Mouse (Mus musculus): ENCODE results near the gene Aldh3b3. TPM values are rescaled to one million over a fixed set of nuclear protein-coding genes. Genes with fewer than 3 reads are reported as not detected.

Aldh3b3 gene
- polyA plus RNA-seq (2014; fragmentation: Illumina TruSeq; extraction: RNeasy Lipid Tissue Mini Kit (QIAGEN cat#74804); ENCODE audit: low read depth, low replicate concordance) = not detected

DNA sequence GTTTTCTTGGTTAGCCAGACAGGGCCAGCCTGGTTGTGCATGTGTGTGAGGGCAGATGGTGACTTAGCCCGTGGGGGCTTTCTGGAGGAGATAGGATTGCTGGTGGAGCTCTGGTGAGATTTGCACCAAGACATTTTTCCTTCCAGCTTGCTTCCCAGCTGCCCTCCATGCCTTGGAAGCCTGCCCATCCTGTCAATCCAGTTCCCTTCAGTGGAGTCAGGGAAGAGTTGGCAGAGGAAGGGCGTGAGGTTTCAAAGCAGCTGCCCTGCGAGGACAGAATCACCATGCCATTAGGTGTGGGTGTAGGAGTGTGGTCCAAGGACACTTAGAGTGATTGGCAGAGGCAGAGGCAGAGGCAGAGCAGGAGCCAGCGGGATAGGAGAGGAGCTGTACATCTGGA, at the start of gene Aldh3b3:
TSS of gene Aldh3b3 (plus strand) at position 176 of the 400 bp plus-strand sequence.

DNA sequence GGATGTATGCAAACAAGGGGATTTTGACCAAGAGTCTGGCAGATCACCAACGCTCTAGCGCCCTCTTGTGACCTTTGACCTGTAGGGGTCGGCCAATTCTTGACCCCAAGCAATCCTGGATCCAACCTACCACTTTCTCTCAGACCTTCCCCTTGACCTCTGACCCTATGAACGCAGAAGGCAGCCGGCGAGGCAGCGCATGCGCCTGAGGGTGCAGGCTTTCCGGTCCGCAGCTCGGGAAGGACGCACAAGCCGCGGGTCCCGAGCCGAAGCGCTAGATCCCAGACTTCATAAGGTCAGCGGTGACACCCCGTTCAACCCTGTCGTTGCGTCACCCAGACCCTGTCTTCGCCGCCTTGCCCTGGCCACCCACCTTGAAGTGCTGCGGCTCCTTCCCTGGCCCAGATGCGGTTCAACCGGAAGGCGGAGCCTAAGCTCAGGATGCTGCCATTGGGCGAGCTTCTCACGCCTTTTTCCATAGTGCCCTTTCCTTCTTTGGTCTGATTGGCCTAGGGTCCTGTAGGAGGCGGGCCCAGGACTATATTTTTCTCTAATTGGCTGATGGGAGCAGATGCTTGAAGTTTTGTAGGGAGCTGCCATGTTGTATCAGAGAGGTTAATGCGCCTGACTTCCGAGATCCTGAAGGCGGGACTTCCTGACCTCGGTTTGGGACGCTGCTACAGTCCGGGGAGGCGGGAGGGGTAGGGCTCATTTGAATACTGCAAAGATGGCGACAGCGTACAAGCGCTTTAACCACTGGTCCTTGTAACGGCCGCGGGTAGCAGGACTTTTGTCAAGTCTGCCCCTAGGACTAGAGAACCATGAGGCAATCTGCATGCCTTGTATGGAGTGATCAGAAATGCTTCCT, 45.9 kb upstream of the Aldh3b3 start, which contains the start of gene Ndufs8:
TSS of gene Ndufs8 (minus strand) at position 438 of the 868 bp plus-strand sequence.

DNA sequence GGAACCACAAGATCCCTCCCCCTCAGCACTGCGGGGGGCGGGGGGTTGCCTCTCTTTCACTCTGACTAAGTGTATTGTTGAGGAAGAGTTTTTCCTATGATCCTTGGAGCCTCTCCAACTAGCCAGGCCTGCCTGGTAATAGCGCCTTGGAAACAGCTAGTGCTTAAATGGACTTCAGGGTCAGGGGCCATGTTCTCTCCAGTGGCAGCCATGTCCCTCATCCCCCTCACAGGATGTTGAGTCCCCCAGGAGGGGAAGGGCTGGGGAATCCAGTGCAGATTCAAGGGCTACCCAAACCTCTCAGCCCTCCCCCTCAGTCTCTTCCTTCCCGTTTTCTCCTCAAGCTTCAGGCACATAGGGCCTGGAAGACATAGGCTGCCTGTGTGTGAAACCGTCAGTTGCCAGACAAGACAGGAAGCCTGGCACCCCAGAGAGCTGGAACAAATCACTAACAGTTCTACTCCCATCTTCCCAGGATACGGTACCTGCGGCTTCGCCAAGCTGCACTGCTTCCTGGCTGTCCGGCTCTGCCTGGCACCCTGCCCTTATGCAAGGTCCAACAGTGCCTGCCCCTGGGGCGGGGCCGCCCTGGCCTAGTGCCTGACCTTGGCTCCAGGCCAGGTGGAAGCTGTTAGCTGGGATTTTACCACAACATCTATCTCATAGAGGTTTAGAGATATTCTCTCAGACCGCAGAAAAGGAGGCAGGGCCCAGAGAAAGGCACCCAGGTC, 29.1 kb upstream of the Aldh3b3 start, which contains the start of gene Aldh3b1:
TSS of gene Aldh3b1 (minus strand) at position 598 of the 731 bp plus-strand sequence.

DNA sequence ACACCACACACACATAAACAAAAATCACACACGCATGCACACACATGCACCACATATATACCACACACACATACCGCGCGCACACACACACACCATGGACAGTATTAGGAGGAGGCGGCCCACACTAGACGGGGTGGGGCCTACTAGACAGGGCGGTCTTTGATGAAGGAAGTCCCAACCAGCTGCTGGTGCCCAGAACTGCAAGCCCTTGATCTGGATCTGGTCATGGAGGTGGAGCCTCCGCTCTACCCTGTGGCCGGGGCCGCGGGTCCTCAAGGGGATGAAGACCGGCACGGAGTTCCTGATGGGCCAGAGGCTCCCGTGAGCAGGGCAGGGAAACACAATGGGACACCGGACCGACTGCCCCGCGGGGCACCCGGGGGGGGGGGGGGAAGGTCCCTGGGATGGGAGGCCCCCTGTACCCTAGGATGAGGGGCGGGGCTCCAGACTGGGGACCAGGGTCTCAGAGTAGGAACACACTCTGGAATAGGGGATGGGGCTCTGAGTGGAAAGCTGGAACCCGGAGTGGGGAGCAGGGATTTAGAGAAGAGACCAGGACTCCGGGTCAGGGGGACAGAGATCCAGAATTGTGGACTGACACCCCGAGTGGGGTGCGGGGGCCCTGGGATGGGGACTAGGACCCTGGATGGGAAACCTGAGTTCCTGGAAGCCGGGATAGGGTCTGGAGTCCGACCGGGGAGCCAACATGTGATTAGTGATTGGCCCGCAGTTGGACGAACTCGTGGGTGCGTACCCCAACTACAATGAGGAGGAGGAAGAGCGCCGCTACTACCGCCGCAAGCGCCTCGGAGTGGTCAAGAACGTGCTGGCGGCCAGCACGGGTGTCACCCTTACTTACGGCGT, 23.2 kb upstream of the Aldh3b3 start, which contains the start of gene Unc93b1:
TSS of gene Unc93b1 (plus strand) at position 155 of the 864 bp plus-strand sequence.

DNA sequence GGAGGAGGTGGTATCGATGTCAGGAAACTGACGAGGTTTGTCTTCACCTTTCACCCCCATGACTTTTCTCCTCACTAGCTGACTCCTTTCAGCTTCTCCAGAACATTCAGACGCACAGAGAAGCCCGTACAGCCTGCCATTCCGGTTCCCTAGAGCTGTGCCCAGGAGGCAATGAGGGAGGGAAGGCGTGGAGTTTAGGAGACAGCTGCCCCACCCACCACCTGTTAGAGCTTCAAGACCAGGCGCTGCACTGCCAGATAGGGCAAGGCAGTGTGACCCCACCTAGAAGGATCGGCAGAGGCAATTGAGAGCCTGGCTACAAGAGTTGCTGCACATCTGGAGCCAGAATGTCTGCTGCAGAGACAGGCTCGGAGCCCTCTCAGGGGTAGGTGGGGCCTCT, 13.8 kb downstream of the Aldh3b3 start, which contains the start of gene Aldh3b2:
TSS of gene Aldh3b2 (plus strand) at position 100 of the 400 bp plus-strand sequence.

DNA sequence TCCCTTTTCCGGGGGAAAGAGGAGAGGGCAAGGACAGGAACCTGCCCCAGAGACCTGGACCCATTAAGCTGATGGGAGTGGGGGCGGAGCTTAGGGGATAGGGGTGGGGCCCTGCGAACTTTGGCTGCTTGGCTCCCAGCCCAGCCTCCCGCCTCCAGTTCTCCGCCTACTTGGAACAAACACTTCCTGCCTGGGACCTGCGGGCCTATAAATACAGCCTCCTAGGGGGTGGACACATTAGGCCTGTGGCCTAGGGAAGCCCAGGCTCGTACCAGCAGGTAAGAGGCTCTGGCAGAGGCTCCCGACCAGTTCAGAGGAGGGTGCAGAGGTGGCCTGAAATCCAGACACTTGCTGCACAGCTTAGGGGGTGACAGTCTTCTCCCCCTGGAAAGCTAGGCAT, 27.9 kb downstream of the Aldh3b3 start, which contains the start of gene Acy3:
TSS of gene Acy3 (plus strand) at position 237 of the 400 bp plus-strand sequence.

DNA sequence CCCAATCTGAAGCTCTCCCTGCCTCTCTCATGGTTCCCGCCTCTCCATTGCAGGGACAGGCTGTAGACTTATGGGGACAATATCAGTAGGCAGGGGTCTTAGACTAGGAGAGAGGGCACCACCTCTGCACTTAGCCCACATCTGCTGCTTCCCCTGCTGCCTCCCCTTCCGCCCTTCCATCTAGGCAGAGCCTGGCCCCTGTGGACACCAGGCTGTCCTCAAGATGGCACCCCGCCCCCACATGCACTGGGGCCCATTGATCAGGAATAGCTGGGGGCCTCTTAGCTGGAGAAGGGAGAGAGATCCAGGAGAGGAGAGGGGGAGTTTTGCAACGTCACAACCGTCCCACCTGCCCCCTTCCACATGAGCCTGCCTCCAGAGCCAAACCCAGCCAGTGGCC, 34.0 kb downstream of the Aldh3b3 start, which contains the start of gene Tbx10:
TSS of gene Tbx10 (plus strand) at position 337 of the 400 bp plus-strand sequence.

DNA sequence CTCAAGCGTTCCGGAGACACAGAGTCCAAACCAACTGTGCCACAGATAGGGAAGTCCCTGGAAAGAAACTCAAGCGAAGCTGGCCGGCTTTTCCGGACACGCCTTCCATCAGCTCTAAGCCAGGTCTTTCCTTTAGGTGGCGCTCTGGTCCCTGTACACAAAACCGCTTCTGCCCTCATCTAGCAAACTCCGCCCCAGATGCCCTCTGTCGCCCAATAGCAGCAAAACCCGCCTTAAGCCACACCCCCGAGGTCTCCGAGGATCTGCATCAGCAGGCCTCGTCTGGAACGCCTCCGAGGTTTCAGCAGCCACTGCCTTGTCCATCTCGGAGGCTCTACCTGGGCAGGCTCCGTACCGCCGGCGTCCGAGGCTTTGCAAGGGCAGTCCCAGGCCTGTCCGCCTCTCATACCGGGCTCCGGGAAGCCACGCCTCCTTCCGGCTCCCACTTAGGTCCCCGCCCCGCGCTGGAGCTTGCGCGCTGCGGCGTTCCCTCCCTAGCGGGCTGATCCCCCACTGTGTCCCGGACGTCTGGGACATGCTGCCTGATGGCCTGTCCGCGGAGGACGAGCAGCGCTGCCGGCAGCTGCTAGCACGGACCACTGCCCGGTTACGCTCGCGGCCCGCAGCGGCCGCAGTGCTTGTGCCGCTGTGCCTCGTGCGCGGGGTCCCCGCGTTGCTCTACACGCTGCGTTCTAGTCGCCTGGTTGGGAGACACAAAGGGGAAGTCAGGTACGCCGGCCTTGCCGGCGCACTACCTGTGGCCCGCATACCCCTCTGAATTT, 41.9 kb downstream of the Aldh3b3 start, which contains the start of the genes Nudt8 and Gm49405:
TSS of gene Nudt8 (plus strand) at position 462 of the 782 bp plus-strand sequence.
TSS of gene Gm49405 (plus strand) at position 508 of the 782 bp plus-strand sequence.

DNA sequence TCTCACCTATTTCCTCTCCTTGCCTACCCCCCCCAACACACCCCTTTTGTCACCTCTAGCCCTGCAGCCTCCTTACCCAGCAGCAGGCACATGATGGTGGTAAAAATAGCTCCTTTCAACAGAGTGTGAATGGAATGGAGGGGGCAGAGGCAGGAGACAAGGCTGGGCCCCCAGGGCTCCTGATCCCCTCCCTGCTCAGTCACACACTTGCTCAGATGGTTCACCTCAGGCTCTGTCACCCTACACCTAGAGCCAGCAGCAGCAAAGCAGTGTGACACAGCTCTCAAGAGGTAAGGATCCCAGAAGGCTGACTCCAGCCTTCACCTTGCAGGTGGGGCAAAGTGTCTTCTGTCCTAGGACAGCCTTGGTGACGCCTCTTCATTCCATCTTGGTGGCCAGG, 44.7 kb downstream of the Aldh3b3 start, which contains the start of gene Doc2g:
TSS of gene Doc2g (plus strand) at position 202 of the 400 bp plus-strand sequence.

DNA sequence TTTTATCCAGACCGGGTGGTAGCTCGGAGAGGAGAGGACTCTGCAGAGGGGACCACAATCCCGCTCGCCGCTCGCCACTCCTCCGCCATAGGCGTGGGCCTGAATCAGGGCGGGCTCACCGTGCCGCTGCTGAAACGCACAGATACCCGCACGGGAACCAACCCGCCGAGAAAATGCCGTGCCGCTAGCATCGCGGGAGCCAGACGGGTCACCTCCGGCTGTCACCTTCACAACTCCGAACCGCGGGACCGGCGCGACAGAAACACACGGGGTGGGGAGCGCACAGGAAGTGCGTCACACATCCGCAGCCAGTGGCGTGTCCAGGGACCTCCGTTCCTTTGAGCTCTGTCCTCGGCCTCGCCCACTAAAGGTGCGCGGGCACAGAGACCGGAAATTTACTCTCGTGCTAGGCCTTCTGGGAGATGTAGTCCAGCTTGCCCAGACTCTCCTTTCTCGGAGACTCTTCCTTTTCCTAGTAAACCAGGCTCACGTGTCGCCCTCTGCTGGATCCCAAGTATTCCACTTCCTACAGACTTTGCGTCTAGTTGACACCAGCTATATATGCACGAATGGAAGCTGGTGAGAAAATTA, 54.1 kb downstream of the Aldh3b3 start, which contains the start of gene Ndufv1:
TSS of gene Ndufv1 (minus strand) at position 375 of the 591 bp plus-strand sequence.

Other genes with a start within 250 kb of the Aldh3b3 start
- gene Kmt5b, start 191.2 kb upstream of the Aldh3b3 start, polyA plus RNA-seq (2014; fragmentation: Illumina TruSeq; extraction: RNeasy Lipid Tissue Mini Kit (QIAGEN cat#74804); ENCODE audit: low read depth, low replicate concordance) = 203 TPM
- 119 TPM for gene Chka, start 106.9 kb upstream of the Aldh3b3 start, polyA plus RNA-seq (2014; fragmentation: Illumina TruSeq; extraction: RNeasy Lipid Tissue Mini Kit (QIAGEN cat#74804); ENCODE audit: low read depth, low replicate concordance)
- 2.0 TPM for gene Tcirg1, start 51.5 kb upstream of the Aldh3b3 start, polyA plus RNA-seq (2014; fragmentation: Illumina TruSeq; extraction: RNeasy Lipid Tissue Mini Kit (QIAGEN cat#74804); ENCODE audit: low read depth, low replicate concordance)
- 10.0 TPM for gene Ndufs8, start 45.9 kb upstream of the Aldh3b3 start, polyA plus RNA-seq (2014; fragmentation: Illumina TruSeq; extraction: RNeasy Lipid Tissue Mini Kit (QIAGEN cat#74804); ENCODE audit: low read depth, low replicate concordance)
- gene Aldh3b1, start 28.8 kb upstream of the Aldh3b3 start, polyA plus RNA-seq (2014; fragmentation: Illumina TruSeq; extraction: RNeasy Lipid Tissue Mini Kit (QIAGEN cat#74804); ENCODE audit: low read depth, low replicate concordance) = 9.5 TPM
- gene Unc93b1, start 23.5 kb upstream of the Aldh3b3 start, polyA plus RNA-seq (2014; fragmentation: Illumina TruSeq; extraction: RNeasy Lipid Tissue Mini Kit (QIAGEN cat#74804); ENCODE audit: low read depth, low replicate concordance) = 2.3 TPM
- gene Aldh3b2, start 13.7 kb downstream of the Aldh3b3 start, polyA plus RNA-seq (2014; fragmentation: Illumina TruSeq; extraction: RNeasy Lipid Tissue Mini Kit (QIAGEN cat#74804); ENCODE audit: low read depth, low replicate concordance) = 0.99 TPM
- 3.2 TPM for gene Acy3, start 27.9 kb downstream of the Aldh3b3 start, polyA plus RNA-seq (2014; fragmentation: Illumina TruSeq; extraction: RNeasy Lipid Tissue Mini Kit (QIAGEN cat#74804); ENCODE audit: low read depth, low replicate concordance)
- not detected for gene Tbx10, start 34.1 kb downstream of the Aldh3b3 start, polyA plus RNA-seq (2014; fragmentation: Illumina TruSeq; extraction: RNeasy Lipid Tissue Mini Kit (QIAGEN cat#74804); ENCODE audit: low read depth, low replicate concordance)
- gene Nudt8, start 41.9 kb downstream of the Aldh3b3 start, polyA plus RNA-seq (2014; fragmentation: Illumina TruSeq; extraction: RNeasy Lipid Tissue Mini Kit (QIAGEN cat#74804); ENCODE audit: low read depth, low replicate concordance) = not detected
- gene Gm49405, start 42.0 kb downstream of the Aldh3b3 start, polyA plus RNA-seq (2014; fragmentation: Illumina TruSeq; extraction: RNeasy Lipid Tissue Mini Kit (QIAGEN cat#74804); ENCODE audit: low read depth, low replicate concordance) = not detected
- gene Doc2g, start 44.7 kb downstream of the Aldh3b3 start, polyA plus RNA-seq (2014; fragmentation: Illumina TruSeq; extraction: RNeasy Lipid Tissue Mini Kit (QIAGEN cat#74804); ENCODE audit: low read depth, low replicate concordance) = not detected
- 6.6 TPM for gene Ndufv1, start 54.2 kb downstream of the Aldh3b3 start, polyA plus RNA-seq (2014; fragmentation: Illumina TruSeq; extraction: RNeasy Lipid Tissue Mini Kit (QIAGEN cat#74804); ENCODE audit: low read depth, low replicate concordance)
- 19.5 TPM for gene Gstp1, start 79.3 kb downstream of the Aldh3b3 start, polyA plus RNA-seq (2014; fragmentation: Illumina TruSeq; extraction: RNeasy Lipid Tissue Mini Kit (QIAGEN cat#74804); ENCODE audit: low read depth, low replicate concordance)
- 9.4 TPM for gene Gstp2, start 87.4 kb downstream of the Aldh3b3 start, polyA plus RNA-seq (2014; fragmentation: Illumina TruSeq; extraction: RNeasy Lipid Tissue Mini Kit (QIAGEN cat#74804); ENCODE audit: low read depth, low replicate concordance)
- gene Gstp3, start 100.9 kb downstream of the Aldh3b3 start, polyA plus RNA-seq (2014; fragmentation: Illumina TruSeq; extraction: RNeasy Lipid Tissue Mini Kit (QIAGEN cat#74804); ENCODE audit: low read depth, low replicate concordance) = not detected
- gene Cabp2, start 122.9 kb downstream of the Aldh3b3 start, polyA plus RNA-seq (2014; fragmentation: Illumina TruSeq; extraction: RNeasy Lipid Tissue Mini Kit (QIAGEN cat#74804); ENCODE audit: low read depth, low replicate concordance) = not detected
- gene Cdk2ap2, start 138.5 kb downstream of the Aldh3b3 start, polyA plus RNA-seq (2014; fragmentation: Illumina TruSeq; extraction: RNeasy Lipid Tissue Mini Kit (QIAGEN cat#74804); ENCODE audit: low read depth, low replicate concordance) = 1.1 TPM
- 0.87 TPM for gene Pitpnm1, start 141.4 kb downstream of the Aldh3b3 start, polyA plus RNA-seq (2014; fragmentation: Illumina TruSeq; extraction: RNeasy Lipid Tissue Mini Kit (QIAGEN cat#74804); ENCODE audit: low read depth, low replicate concordance)
- 1.1 TPM for gene Aip, start 167.2 kb downstream of the Aldh3b3 start, polyA plus RNA-seq (2014; fragmentation: Illumina TruSeq; extraction: RNeasy Lipid Tissue Mini Kit (QIAGEN cat#74804); ENCODE audit: low read depth, low replicate concordance)
- not detected for gene Gpr152, start 181.1 kb downstream of the Aldh3b3 start, polyA plus RNA-seq (2014; fragmentation: Illumina TruSeq; extraction: RNeasy Lipid Tissue Mini Kit (QIAGEN cat#74804); ENCODE audit: low read depth, low replicate concordance)
- gene Cabp4, start 185.4 kb downstream of the Aldh3b3 start, polyA plus RNA-seq (2014; fragmentation: Illumina TruSeq; extraction: RNeasy Lipid Tissue Mini Kit (QIAGEN cat#74804); ENCODE audit: low read depth, low replicate concordance) = not detected
- gene Coro1b, start 190.0 kb downstream of the Aldh3b3 start, polyA plus RNA-seq (2014; fragmentation: Illumina TruSeq; extraction: RNeasy Lipid Tissue Mini Kit (QIAGEN cat#74804); ENCODE audit: low read depth, low replicate concordance) = 31.5 TPM
- gene Ptprcap, start 195.0 kb downstream of the Aldh3b3 start, polyA plus RNA-seq (2014; fragmentation: Illumina TruSeq; extraction: RNeasy Lipid Tissue Mini Kit (QIAGEN cat#74804); ENCODE audit: low read depth, low replicate concordance) = 3.5 TPM
- 3.1 TPM for gene Rps6kb2, start 204.7 kb downstream of the Aldh3b3 start, polyA plus RNA-seq (2014; fragmentation: Illumina TruSeq; extraction: RNeasy Lipid Tissue Mini Kit (QIAGEN cat#74804); ENCODE audit: low read depth, low replicate concordance)
- 0.93 TPM for gene Carns1, start 216.8 kb downstream of the Aldh3b3 start, polyA plus RNA-seq (2014; fragmentation: Illumina TruSeq; extraction: RNeasy Lipid Tissue Mini Kit (QIAGEN cat#74804); ENCODE audit: low read depth, low replicate concordance)
- gene Tbc1d10c, start 232.6 kb downstream of the Aldh3b3 start, polyA plus RNA-seq (2014; fragmentation: Illumina TruSeq; extraction: RNeasy Lipid Tissue Mini Kit (QIAGEN cat#74804); ENCODE audit: low read depth, low replicate concordance) = not detected
- gene Ppp1ca, start 233.4 kb downstream of the Aldh3b3 start, polyA plus RNA-seq (2014; fragmentation: Illumina TruSeq; extraction: RNeasy Lipid Tissue Mini Kit (QIAGEN cat#74804); ENCODE audit: low read depth, low replicate concordance) = 103 TPM
- 3.1 TPM for gene Rad9a, start 243.0 kb downstream of the Aldh3b3 start, polyA plus RNA-seq (2014; fragmentation: Illumina TruSeq; extraction: RNeasy Lipid Tissue Mini Kit (QIAGEN cat#74804); ENCODE audit: low read depth, low replicate concordance)

Data from adrenal gland, adult 10 weeks (tissue).